Mouse (Mus musculus): ENCODE data around the gene Fpr1. TPM values are rescaled to one million over a fixed set of nuclear protein-coding genes. Genes with fewer than 3 reads are reported as not detected.

Fpr1 gene
- total RNA-seq, 1 experiment = not detected

DNA sequence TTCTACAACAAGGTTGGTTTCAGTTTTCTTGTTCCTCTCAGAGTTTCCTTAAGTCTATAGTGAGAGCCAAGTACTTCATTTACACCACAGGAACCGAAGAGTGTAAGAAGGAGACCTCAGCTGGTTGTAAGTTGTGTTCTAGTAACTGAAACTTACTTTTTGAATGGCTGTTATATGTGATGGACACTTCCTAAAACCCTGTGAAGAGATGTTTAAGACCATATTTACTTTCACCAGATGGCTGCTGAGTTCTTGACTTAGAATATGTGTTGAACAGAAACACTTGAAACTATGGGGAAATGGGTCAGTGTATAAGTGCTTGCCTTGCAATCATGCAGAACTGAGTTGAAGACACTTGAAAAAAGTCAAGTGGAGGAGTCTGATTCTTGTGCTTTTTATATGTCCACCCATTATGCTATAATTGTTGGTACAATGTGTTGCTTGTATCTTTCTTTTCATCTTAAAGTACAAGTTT lies 4.1 kb upstream of the Fpr1 start, which contains the start of the genes Fpr2 and Fpr3:
Fpr2 (plus strand) TSS at position 51 of the 475 bp plus-strand sequence.
Fpr3 (plus strand) TSS at position 79 of the 475 bp plus-strand sequence.
- H3K27ac ChIP-seq (ENCODE audit: insufficient read depth, low read depth, low read length, poor library complexity, severe bottlenecking) = no peak within 1 kb of the TSS
- no peak for DNase-seq (ENCODE audit: low read depth, low spot score)
- no peak within 1 kb of the TSS for H3K4me3 ChIP-seq (ENCODE audit: insufficient read depth in 1 of 2, low read depth in 1 of 2, low read length in 2 of 2, poor library complexity in 1 of 2, severe bottlenecking in 1 of 2)
- H3K36me3 ChIP-seq (ENCODE audit: control insufficient read depth, insufficient read depth, low read length, poor library complexity, severe bottlenecking) = no peaks in the 10 kb centered on the region
- no peaks in the 10 kb centered on the region for H3K9me3 ChIP-seq (ENCODE audit: control insufficient read depth, insufficient read depth, low read depth, low read length)
- TF ChIP-seq MAFK (IDR thresholded peaks at IDR 0.05; ENCODE audit: insufficient read depth, low read depth, low read length) (no peak), CHD2 (IDR thresholded peaks at IDR 0.05; ENCODE audit: low read depth, low read length) (no peak), ZC3H11A (IDR thresholded peaks at IDR 0.05; ENCODE audit: borderline replicate concordance, low read depth, low read length) (no peak), HCFC1 (IDR thresholded peaks at IDR 0.05; ENCODE audit: borderline replicate concordance, insufficient read depth, low read length) (no peak), ZNF384 (IDR thresholded peaks at IDR 0.05; ENCODE audit: low read depth, low read length) (no peak)
- H3K9ac ChIP-seq (ENCODE audit: insufficient read depth, low read depth, low read length, poor library complexity, severe bottlenecking) = no peak within 1 kb of the TSS
- in situ Hi-C loops (cut with MboI; ENCODE audit: low sequenced_read_pairs in 2 of 2, unreplicated experiment in 2 of 2) = loop anchor here in 1 of 2 experiments (10.0 kb wide), 1 partner anchor 113 kb away; no protein-coding TSS in a partner anchor
- H3K4me1 ChIP-seq (ENCODE audit: control insufficient read depth in 2 of 2, insufficient read depth in 2 of 2, low read length in 2 of 2, poor library complexity in 1 of 2) = no peaks in the 10 kb centered on the region

DNA sequence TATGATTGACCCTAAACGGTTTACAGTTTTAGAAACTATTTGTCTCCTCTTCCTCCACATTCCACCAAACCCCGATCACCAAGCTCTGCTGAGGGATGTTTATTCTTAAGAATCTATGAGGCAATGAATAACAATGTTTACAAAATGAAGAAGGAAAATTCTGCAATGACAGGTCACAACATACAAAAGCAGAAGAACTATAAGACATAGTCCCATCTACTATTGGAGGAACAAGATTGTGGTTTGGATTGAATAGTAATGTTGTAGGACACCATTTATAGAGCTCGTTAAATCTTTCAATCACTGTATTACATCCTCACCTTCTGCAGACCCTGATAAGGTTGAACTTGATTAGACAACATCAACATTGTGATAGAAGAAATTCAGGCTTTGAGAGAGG lies 1.1 kb downstream of the Fpr1 start:
- no peaks in the 10 kb centered on the region for H3K4me1 ChIP-seq (ENCODE audit: control insufficient read depth in 2 of 2, insufficient read depth in 2 of 2, low read length in 2 of 2, poor library complexity in 1 of 2)
- H3K9ac ChIP-seq (ENCODE audit: insufficient read depth, low read depth, low read length, poor library complexity, severe bottlenecking) = no peak overlapping the region
- H3K36me3 ChIP-seq (ENCODE audit: control insufficient read depth, insufficient read depth, low read length, poor library complexity, severe bottlenecking) = no peaks in the 10 kb centered on the region
- no peak for TF ChIP-seq CHD2 (IDR thresholded peaks at IDR 0.05; ENCODE audit: low read depth, low read length)
- TF ChIP-seq ZNF384 (IDR thresholded peaks at IDR 0.05; ENCODE audit: low read depth, low read length) = no peak
- no peak for TF ChIP-seq MAFK (IDR thresholded peaks at IDR 0.05; ENCODE audit: insufficient read depth, low read depth, low read length)
- no peak for TF ChIP-seq ZC3H11A (IDR thresholded peaks at IDR 0.05; ENCODE audit: borderline replicate concordance, low read depth, low read length)
- no peak for TF ChIP-seq HCFC1 (IDR thresholded peaks at IDR 0.05; ENCODE audit: borderline replicate concordance, insufficient read depth, low read length)
- DNase-seq (ENCODE audit: low read depth, low spot score) = no peak
- no peak overlapping the region for H3K4me3 ChIP-seq (ENCODE audit: insufficient read depth in 1 of 2, low read depth in 1 of 2, low read length in 2 of 2, poor library complexity in 1 of 2, severe bottlenecking in 1 of 2)
- no peak overlapping the region for H3K27ac ChIP-seq (ENCODE audit: insufficient read depth, low read depth, low read length, poor library complexity, severe bottlenecking)
- no peaks in the 10 kb centered on the region for H3K9me3 ChIP-seq (ENCODE audit: control insufficient read depth, insufficient read depth, low read depth, low read length)
- in situ Hi-C loops (cut with MboI; ENCODE audit: low sequenced_read_pairs in 2 of 2, unreplicated experiment in 2 of 2) = loop anchor here in 1 of 2 experiments (10.0 kb wide), 1 partner anchor 108 kb away; no protein-coding TSS in a partner anchor

DNA sequence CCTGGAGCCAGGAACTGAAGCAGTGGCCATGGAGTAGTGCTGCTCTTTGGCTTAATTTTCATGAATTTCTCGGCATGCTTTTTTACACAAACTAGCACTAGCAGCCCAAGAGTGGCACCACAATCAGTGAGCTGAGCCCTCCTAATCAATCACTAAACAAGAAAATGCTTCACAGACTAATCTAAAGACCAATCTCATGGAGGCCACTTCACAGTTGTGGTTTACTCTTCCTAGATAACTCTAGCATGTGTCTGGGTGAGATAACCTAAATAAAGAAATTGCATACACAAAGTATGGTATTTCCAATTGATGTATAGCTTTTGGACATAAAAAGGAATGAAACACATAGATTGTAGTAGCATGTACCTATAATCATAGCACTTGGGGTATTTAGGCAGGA lies 4.4 kb downstream of the Fpr1 start:
- no peak for DNase-seq (ENCODE audit: low read depth, low spot score)
- H3K27ac ChIP-seq (ENCODE audit: insufficient read depth, low read depth, low read length, poor library complexity, severe bottlenecking) = no peak overlapping the region
- no peaks in the 10 kb centered on the region for H3K9me3 ChIP-seq (ENCODE audit: control insufficient read depth, insufficient read depth, low read depth, low read length)
- in situ Hi-C loops (cut with MboI; ENCODE audit: low sequenced_read_pairs in 2 of 2, unreplicated experiment in 2 of 2) = no loop called here
- no peaks in the 10 kb centered on the region for H3K4me1 ChIP-seq (ENCODE audit: control insufficient read depth in 2 of 2, insufficient read depth in 2 of 2, low read length in 2 of 2, poor library complexity in 1 of 2)
- TF ChIP-seq CHD2 (IDR thresholded peaks at IDR 0.05; ENCODE audit: low read depth, low read length) (no peak), HCFC1 (IDR thresholded peaks at IDR 0.05; ENCODE audit: borderline replicate concordance, insufficient read depth, low read length) (no peak)
- no peak overlapping the region for H3K9ac ChIP-seq (ENCODE audit: insufficient read depth, low read depth, low read length, poor library complexity, severe bottlenecking)
- H3K36me3 ChIP-seq (ENCODE audit: control insufficient read depth, insufficient read depth, low read length, poor library complexity, severe bottlenecking) = no peaks in the 10 kb centered on the region
- H3K4me3 ChIP-seq (ENCODE audit: insufficient read depth in 1 of 2, low read depth in 1 of 2, low read length in 2 of 2, poor library complexity in 1 of 2, severe bottlenecking in 1 of 2) = no peak overlapping the region

DNA sequence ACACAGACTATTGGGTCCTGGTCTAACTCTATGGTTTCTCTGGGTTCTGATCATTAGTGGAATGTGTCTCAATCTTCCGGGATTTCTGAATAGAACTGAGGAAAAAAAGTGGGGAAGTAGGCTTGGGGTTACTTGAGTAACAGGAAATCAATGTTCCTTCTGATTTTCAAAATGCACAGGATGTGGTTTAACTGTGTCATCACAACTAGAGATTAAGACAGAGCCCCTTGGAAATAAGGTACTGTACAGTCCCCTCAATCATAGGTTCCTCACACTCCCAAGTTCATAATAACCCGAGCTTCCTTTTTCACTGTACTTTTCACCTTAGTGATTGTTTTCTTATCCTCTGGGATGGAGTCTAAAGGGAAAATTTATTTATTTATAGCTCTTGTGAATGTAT lies 12.0 kb downstream of the Fpr1 start:
- H3K9me3 ChIP-seq (ENCODE audit: control insufficient read depth, insufficient read depth, low read depth, low read length) = no peaks in the 10 kb centered on the region
- in situ Hi-C loops (cut with MboI; ENCODE audit: low sequenced_read_pairs in 2 of 2, unreplicated experiment in 2 of 2) = no loop called here
- H3K27ac ChIP-seq (ENCODE audit: insufficient read depth, low read depth, low read length, poor library complexity, severe bottlenecking) = no peak overlapping the region
- no peaks in the 10 kb centered on the region for H3K36me3 ChIP-seq (ENCODE audit: control insufficient read depth, insufficient read depth, low read length, poor library complexity, severe bottlenecking)
- no peak overlapping the region for H3K9ac ChIP-seq (ENCODE audit: insufficient read depth, low read depth, low read length, poor library complexity, severe bottlenecking)
- DNase-seq (ENCODE audit: low read depth, low spot score) = no peak
- no peak for TF ChIP-seq ZNF384 (IDR thresholded peaks at IDR 0.05; ENCODE audit: low read depth, low read length)
- TF ChIP-seq CHD2 (IDR thresholded peaks at IDR 0.05; ENCODE audit: low read depth, low read length) = no peak
- TF ChIP-seq MAFK (IDR thresholded peaks at IDR 0.05; ENCODE audit: insufficient read depth, low read depth, low read length) = no peak
- no peak for TF ChIP-seq HCFC1 (IDR thresholded peaks at IDR 0.05; ENCODE audit: borderline replicate concordance, insufficient read depth, low read length)
- TF ChIP-seq ZC3H11A (IDR thresholded peaks at IDR 0.05; ENCODE audit: borderline replicate concordance, low read depth, low read length) = no peak
- no peak overlapping the region for H3K4me3 ChIP-seq (ENCODE audit: insufficient read depth in 1 of 2, low read depth in 1 of 2, low read length in 2 of 2, poor library complexity in 1 of 2, severe bottlenecking in 1 of 2)
- no peaks in the 10 kb centered on the region for H3K4me1 ChIP-seq (ENCODE audit: control insufficient read depth in 2 of 2, insufficient read depth in 2 of 2, low read length in 2 of 2, poor library complexity in 1 of 2)
